Mouse (Mus musculus): ENCODE results near the gene Igf1r.

DNA sequence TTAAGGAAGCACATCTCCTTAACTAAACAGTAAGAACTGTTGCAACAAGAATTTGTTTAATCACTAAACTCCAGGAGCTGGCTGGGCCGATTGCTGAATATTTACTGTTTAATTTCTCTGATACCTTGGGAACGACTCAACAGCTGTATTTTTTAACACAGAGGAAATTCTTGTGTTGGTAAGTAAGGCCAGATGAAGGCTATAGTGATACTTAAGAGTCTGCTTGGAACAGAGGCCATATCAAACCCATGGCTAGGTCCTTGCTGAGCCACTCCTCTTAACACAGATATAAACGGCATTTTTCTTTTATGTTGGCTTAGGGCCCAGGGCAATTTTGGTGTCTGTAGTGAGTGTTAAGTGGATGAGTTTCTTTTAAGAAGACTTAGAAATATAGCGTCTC is 317.9 kb downstream of the Igf1r start:
- no peak for TF ChIP-seq ZNF384 (IDR thresholded peaks at IDR 0.05; ENCODE audit: low read depth, low read length)
- no peak for TF ChIP-seq CHD2 (IDR thresholded peaks at IDR 0.05; ENCODE audit: low read depth, low read length)
